Mouse (Mus musculus) thymus, adult 2 months (tissue): ENCODE data around the gene Tns4. TPM values are rescaled to one million over a fixed set of nuclear protein-coding genes. Genes with fewer than 3 reads are reported as not detected.
A peak's percentile ranks its signal among the peaks of the same experiment; 100 is the strongest.

Experiments used
- DNase-seq: peaks from one replicate; pipeline ENCODE4 v3.0.0; 2021
- H3K27ac ChIP-seq: fragments of 200-500 bp; 2 replicates; pipeline ENCODE4 v1.5.1; 2012; ENCODE audit warnings: low read length, control low read depth; ENCODE audit not compliant: control insufficient read depth, insufficient read depth
- H3K27me3 ChIP-seq: fragments of 200-500 bp; 2 replicates; pipeline ENCODE4 v1.6.1; 2012; ENCODE audit warnings: mild to moderate bottlenecking, low read length, moderate library complexity, mixed read lengths; ENCODE audit not compliant: control insufficient read depth, insufficient read depth
- H3K36me3 ChIP-seq: fragments of 200-500 bp; 2 replicates; pipeline ENCODE4 v1.6.1; 2012; ENCODE audit warnings: mild to moderate bottlenecking, low read length, moderate library complexity; ENCODE audit not compliant: control insufficient read depth, insufficient read depth
- H3K4me1 ChIP-seq: fragments of 200-500 bp; replicated peaks from 2 replicates; pipeline ENCODE4 v1.6.1; 2012; ENCODE audit warnings: low read length; ENCODE audit not compliant: control insufficient read depth, insufficient read depth
- H3K4me3 ChIP-seq: fragments of 200-500 bp; 2 replicates; pipeline ENCODE4 v1.5.1; 2012; ENCODE audit warnings: mild to moderate bottlenecking, low read length, control low read depth, moderate library complexity; ENCODE audit not compliant: control insufficient read depth, insufficient read depth
- CTCF ChIP-seq: fragments of 200-500 bp; IDR thresholded peaks from 2 replicates; pipeline ENCODE4 v1.5.1; 2012; ENCODE audit warnings: mild to moderate bottlenecking, control low read depth, low read length, moderate library complexity, borderline replicate concordance; ENCODE audit not compliant: control insufficient read depth, poor library complexity, insufficient read depth; ENCODE audit errors: extremely low read depth
- POLR2A ChIP-seq: fragments of 200-500 bp; IDR thresholded peaks from 2 replicates; pipeline ENCODE4 v1.6.1; 2012; ENCODE audit warnings: mild to moderate bottlenecking, low read length, control low read depth, moderate library complexity; ENCODE audit not compliant: control insufficient read depth, poor library complexity, insufficient read depth; ENCODE audit errors: extremely low read depth
- WGBS: fragments of 180-500 bp; shearing (Covaris S2); methylation state at CpG from one replicate; pipeline ENCODE4 v1.1.7; 2018; 5-methylcytosine and 5-hydroxymethylcytosine counted together
- polyA plus RNA-seq: library from polyadenylated mRNA; depleted of rRNA; stranded (reverse); fragments of >200 nt; gene quantifications from 2 replicates; pipeline ENCODE4 v1.2.3, GENCODE M21; 2012

Gene Tns4
- polyA plus RNA-seq, 1 experiment = 7.5 TPM

DNA sequence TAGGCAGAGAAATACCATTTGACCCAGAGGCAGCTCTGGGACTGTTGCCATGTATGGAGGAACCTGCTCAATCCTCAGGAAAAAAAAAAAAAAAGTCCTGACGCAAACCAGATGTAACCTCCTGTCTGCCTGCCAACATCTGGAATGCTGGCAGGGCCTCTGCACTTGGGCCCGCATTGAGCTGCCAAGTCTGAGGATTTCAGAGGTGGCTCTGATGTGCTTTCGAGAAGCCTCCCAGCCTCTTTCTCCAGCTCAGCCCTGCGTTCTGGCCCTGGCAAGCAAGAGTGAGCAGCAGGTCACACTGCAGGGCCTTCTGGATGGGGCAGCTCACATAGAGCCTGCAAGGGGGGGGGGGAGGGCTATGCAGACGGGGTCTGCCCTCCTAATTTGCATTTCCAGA, 42.0 kb downstream of the Tns4 start:
- no peak for TF ChIP-seq CTCF
- TF ChIP-seq POLR2A = no peak
- Histone ChIP-seq H3K27me3 (peaks cover under 1% of the 10 kb centered on the region; the same call in 1 of the 2 replicates), H3K36me3 (no peaks in the 10 kb centered on the region), H3K27ac (no peak overlapping the region), H3K4me3 (no peak overlapping the region), H3K4me1 (peaks cover 11% of the 10 kb centered on the region)
- DNase-seq = no peak
- 97% methylated on average over 5 of the region's 5 CpGs for WGBS

DNA sequence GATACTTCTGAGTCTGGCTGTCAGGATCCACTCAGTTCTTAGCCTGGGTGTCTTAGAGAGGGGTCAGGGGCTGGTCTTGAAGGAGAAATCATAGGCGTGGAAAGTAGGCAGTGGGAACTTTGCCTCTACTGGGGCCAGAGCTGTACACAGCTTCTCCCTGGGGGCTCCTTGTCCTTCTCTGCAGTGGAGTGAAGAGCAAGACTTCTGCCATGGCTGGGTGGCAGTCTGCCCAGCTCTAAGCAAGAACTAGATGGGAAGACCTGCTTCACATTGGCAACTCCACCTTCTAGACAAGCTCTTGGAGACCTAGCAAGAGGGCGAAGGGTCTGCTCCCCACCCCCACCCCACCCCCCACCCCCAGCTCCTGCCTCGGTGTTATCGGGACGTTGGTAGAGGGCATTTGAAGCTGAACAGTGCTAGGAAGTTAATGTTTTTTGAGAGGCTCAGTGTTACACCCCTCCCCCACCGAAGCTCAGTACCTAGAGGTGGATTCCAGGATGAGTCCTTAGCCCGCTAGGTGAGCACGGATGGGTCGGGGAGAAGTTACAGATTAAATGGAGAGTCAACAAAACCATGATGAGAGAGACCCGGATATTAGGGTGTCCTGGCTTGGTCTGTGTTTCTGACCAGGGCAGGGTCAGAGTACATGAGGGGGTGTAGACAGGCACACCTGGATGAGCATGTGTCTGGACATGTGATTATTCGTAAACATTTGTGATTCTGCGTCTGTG, 43.8 kb downstream of the Tns4 start:
- no peak for DNase-seq
- TF ChIP-seq POLR2A = no peak
- TF ChIP-seq CTCF = no peak
- H3K27ac ChIP-seq = no peak overlapping the region
- 94% methylated on average over 12 of the region's 12 CpGs for WGBS
- peaks cover 18% of the 10 kb centered on the region; the same call in 1 of the 2 replicates for H3K27me3 ChIP-seq
- H3K36me3 ChIP-seq = no peaks in the 10 kb centered on the region
- no peak overlapping the region for H3K4me3 ChIP-seq
- H3K4me1 ChIP-seq = peaks cover 26% of the 10 kb centered on the region

DNA sequence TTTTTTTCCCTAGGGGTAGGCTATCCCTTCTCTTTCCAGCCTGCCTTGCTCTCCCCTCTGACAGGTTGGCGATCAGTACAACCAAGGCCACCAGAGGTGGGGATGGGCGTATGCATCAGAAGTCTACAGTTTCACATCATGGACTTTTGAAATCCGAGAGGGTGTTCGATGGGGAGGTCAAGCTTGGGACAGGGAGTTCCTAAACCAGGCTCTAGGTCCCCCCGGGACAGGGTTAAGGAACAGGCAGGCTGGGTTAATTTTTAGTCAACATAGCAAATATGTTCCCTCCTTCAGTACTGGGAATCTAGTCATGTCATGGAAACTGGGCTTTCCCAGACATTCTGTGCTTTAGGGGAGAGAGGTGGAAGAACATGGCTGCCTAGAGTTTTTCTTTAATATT, 44.8 kb downstream of the Tns4 start:
- Histone ChIP-seq H3K27ac (no peak overlapping the region), H3K4me1 (peaks cover 31% of the 10 kb centered on the region), H3K4me3 (no peak overlapping the region), H3K36me3 (no peaks in the 10 kb centered on the region), H3K27me3 (peaks cover 18% of the 10 kb centered on the region; the same call in 1 of the 2 replicates)
- TF ChIP-seq CTCF = no peak
- TF ChIP-seq POLR2A = no peak
- WGBS = 89% methylated on average over 5 of the region's 5 CpGs
- DNase-seq = no peak

DNA sequence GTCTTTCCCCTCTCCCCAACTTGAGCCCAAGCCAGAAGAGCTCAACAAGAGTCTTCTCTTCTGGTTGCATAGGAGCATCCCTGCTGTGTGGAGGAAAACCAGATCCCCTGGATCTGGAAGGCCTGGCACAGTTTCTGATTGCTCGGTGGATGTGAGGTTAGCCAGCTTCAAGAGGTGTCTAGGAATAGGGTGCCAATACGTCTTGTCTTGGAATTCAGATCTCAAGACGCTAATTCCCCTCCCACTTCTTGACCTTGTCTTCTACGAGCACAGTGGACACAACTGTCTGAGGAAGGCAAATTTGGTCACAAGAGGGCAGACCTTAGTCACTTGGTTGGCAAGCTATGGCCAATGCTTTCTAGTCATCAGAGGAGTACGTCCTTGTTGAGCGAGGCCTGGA, 45.5 kb downstream of the Tns4 start:
- peaks cover 31% of the 10 kb centered on the region for H3K4me1 ChIP-seq
- peaks cover 18% of the 10 kb centered on the region; the same call in 1 of the 2 replicates for H3K27me3 ChIP-seq
- no peak for DNase-seq
- H3K27ac ChIP-seq = no peak overlapping the region
- no peaks in the 10 kb centered on the region for H3K36me3 ChIP-seq
- TF ChIP-seq CTCF (no peak), POLR2A (no peak)
- 90% methylated on average over 6 of the region's 6 CpGs for WGBS
- H3K4me3 ChIP-seq = no peak overlapping the region

DNA sequence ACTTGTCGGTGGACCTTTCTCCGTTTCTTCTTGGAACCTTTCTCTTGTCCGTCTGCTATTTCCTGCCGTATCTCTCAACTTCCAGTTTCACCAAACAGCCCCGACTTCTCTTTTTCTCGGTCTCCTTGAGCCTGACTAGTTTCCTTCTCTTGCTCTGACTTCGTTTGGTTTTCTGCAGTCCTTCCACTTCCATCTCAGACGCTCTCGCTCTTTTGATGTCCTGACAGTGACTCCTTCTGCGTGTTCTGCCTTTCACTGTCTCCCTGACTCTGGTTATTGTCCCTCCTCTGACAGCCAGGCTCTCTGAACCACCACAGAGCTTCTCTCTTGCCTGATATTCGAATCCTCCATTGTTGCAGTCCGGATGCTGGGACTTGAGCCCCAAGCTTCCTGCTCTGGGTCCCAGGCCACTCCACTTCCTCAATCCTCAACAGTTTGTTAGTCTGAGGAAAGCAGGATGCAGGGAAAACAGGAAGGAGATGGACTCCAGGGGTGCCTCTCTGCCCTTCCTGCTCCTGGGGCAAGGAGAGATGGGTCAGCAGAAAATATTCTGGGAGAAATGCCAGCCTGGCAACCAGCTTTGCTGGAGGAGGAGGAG, 46.2 kb downstream of the Tns4 start:
- TF ChIP-seq CTCF (no peak), POLR2A (no peak)
- Histone ChIP-seq H3K4me3 (peak overlapping the region; percentile 40), H3K27me3 (peaks cover 18% of the 10 kb centered on the region; the same call in 1 of the 2 replicates), H3K4me1 (peaks cover 31% of the 10 kb centered on the region), H3K36me3 (no peaks in the 10 kb centered on the region), H3K27ac (no peak overlapping the region)
- 3% methylated on average over 12 of the region's 12 CpGs for WGBS
- no peak for DNase-seq

DNA sequence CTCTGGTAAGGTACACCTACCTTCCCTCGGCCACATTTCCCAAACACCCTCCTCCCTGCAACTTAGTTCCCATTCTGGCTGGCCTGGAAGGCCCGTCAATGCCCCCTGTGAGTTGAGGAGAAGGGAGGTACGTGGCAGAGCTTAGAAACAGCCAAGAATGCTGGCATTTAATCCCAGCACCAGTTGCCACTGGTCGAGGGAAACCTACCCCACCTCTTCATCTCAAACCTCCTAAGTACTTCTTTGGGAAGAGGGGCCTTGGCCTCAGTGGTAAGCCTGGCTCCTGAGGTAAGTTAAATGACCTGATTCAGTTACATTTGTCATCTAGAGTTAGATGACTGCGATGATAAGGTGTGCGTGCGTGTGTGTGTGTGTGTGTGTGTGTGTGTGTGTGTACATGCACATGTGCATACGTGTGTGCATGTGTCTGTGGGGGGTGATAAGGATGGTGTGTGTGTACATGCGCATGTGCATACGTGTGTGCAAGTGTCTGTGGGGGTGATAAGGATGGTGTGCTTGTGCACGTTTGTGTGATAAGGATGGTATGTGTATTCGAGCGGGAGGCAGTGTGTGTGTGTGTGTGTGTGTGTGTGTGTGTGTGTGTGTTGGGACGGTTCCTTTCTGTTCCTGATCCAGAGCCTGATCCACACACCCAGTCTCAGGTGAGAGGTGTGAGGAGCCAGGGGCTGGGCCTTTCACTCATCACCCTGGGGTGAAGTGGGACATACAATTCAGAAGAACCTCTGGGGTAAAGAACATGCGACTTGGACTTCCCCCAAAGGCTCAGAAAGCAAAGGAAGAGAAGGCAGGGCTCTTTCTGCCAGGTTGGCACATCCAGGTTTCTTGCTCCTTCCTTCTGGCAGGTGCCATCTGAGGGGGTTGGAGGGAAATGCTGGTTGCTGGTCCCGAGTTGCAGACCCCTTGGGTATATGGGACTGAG, 47.0 kb downstream of the Tns4 start:
- H3K36me3 ChIP-seq = no peaks in the 10 kb centered on the region
- TF ChIP-seq CTCF = no peak
- no peak for TF ChIP-seq POLR2A
- peak overlapping the region; percentile 40 for H3K4me3 ChIP-seq
- no peak overlapping the region for H3K27ac ChIP-seq
- H3K27me3 ChIP-seq = peaks cover 18% of the 10 kb centered on the region; the same call in 1 of the 2 replicates
- 25% methylated on average over 16 of the region's 16 CpGs for WGBS
- no peak for DNase-seq
- peaks cover 31% of the 10 kb centered on the region for H3K4me1 ChIP-seq
